Mouse (Mus musculus) embryo, embryonic 11 days (tissue): ENCODE data around the gene Cpne4.

Experiments
- DNase-seq: peaks from one replicate; pipeline ENCODE4 v3.0.0-alpha.2; 2015

Cpne4 gene

DNA sequence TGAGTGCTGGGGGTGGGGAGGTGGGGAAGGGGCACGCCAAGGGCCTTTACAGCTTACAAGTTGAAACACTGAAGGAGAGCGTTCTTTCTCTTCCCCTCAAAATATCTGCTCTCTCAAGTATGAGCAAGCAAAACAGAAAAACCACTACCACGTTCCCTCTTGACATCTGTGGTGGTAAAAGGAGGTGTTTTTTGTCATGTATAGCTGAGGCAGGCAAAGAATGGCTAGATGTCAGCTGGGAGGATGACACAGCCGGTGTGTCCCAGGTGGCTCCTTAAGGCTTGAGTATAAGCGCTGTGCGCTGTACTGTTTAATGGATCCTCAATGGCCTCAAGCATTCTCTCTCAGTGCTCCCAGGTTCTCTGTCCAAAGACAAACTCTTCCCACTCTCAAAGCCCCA lies 331.5 kb downstream of the Cpne4 start:
- no peak for DNase-seq

DNA sequence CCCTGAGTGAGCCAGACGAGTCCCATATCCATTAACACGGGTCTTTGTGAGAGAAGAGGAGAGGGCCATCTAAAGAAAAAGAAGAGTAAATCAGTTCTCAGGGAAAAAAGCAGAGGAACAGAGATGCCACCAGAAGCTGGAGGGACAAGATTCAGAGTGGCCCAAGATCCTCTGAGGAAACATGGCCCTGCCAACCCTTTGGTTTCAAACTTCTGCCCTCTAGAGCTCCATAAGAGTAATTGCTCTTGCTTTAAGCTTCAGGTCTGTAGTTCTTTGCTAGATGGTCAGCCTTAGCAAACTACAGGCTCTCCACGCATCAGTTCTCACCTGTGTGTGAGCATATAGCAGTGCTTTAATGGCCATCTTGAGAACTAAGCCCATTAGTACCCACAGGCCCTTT lies 343.4 kb downstream of the Cpne4 start:
- DNase-seq: no peak

DNA sequence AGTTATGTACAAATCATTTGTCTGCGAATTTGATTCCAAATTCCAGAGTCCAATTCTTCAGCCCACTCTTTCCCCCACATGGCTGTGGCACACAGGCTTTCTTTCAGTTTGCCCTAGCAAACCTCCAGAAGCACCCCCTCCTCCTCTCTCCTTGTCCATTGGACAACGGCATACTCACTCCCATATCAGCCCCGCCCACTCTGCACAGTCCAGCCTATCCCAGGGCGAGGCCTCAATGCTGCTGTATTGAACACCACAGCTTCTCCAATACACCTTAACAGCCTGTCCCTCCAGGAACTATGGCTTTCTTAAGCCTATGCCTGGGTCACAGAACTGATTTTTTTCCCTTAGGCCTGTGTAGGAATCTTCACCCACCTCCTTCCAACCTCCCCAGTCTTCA lies 348.3 kb downstream of the Cpne4 start:
- DNase-seq: no peak

DNA sequence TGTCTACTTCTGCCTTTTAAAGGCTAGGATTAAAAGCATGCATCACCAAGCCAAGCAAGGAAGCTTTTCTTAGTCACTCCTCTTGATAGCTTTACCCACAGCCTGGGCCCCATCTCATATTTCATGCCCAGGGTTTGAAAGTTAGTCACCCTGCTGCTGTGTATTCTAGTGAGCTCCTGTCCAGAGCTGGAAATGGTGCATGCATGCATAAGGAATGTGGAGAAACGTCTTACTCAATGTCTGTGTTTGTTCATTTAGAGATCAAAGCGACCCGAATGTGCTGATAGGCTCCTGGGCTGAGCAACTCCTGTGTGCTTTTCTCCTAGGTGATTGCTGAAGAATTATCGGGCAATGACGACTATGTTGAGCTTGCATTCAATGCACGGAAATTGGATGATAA lies 354.0 kb downstream of the Cpne4 start:
- peak; percentile 18 for DNase-seq

DNA sequence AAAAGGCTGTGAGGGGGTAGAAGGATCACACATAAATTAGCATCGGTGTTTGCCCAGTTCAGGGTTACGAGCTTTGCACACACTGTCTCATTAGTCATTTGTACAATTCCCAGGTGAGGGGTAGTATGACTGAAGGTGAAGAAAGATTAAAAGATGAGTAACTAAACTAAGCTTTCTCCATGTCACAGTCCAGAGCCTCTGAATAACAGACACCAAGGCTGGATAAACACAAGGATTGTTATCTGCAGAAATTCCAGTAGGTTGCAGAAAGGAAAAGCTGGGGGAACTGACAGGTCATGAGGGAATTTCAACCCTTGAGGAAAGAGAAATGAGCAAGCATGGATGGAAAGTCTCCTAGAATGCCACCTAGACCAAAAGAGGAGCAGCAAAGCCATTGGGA lies 354.7 kb downstream of the Cpne4 start:
- no peak for DNase-seq

DNA sequence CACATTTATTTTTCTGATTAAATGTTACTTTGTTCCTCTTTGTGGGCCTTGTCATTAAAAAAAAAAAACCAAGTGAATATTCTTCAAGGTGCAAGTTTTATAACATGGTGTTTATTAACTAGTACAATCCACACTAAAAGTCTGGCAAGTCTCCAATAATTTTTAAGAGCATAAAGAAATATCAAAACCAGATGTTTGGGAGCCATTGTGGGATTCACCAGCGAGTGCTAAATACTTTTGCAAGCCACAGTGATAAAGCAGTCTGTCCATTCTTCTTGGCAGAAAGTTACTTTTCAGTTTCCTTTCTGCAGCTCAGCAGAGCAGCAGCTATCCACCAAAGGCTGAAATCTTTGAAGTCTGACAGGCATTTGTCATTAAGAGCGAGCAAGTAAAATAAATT lies 365.6 kb downstream of the Cpne4 start:
- peak; percentile 33 for DNase-seq

DNA sequence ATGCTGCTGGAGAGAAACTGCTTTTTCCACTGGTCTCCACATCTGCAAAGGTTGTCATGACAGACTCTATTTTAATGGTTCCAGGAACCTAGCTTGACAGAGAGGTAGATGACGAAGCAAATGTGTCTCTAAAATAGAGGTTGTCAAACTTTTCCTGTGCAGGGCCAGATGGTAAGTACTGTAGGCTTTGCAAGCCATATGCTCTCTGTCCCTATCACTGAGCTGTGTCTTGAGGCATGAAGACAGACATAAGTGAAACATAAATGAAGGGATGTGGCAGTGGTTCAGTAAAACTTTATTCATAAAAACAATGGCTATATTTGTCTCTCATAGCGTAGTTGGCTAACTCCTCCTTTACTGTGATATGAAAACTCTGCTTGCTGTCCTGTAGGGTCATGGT lies 366.2 kb downstream of the Cpne4 start:
- no peak for DNase-seq

DNA sequence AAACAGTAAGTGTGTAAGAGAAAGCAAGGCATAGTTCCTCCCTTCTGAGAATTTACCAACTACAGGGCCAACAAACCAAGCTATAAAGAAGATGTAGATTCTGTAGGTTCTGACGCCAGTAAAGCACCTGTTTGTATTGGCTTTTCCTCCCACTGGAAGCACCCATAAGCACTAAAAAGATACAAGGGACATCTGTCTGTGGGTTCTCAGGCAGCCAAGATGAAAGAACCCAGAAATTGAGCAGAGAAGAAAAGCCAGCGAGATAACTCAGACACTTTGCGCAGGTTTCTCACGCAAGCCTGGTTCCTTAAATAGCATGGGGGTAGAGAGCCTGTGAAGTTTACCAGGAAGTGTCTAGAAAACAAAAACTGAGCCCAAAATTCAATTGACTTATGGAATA lies 374.1 kb downstream of the Cpne4 start:
- DNase-seq: no peak

DNA sequence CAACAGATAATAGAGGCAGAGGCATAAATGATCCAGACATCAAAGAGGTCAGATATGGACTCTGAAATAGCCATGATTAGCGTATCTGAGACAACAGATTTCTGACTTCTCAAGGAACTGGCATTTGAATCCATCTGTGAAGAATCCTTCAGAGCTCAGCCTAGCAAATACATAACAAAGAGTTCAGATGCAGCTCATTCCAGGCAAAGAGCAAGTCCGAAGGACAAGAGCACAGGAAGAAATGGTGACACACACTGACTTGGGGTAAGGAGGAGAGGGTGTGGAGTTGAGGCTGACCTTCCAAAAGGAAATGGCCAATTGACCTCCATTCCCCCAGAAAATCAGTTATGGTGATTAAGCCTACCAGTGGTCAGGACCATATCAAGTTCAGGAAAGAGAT lies 375.0 kb downstream of the Cpne4 start:
- DNase-seq: no peak

DNA sequence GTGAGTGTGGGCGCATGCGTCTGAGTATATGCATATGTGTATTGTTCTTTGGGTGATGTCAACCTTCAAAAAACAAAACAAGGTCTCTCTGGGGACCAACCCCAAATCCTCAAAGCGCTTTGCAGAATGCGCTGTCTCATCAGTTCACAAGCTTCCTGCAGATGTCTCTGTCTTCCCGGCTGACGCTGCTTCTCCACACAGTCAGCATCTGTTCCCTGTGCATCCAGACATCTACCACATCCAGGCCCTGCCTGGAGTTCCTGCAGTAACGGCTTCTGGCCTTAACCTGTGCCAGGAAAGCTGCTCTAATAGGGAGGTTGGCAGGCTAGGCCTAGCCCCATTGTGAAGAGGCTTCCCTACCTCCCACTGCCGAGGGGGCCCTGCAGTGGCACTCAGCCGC lies 381.7 kb downstream of the Cpne4 start:
- DNase-seq: no peak

DNA sequence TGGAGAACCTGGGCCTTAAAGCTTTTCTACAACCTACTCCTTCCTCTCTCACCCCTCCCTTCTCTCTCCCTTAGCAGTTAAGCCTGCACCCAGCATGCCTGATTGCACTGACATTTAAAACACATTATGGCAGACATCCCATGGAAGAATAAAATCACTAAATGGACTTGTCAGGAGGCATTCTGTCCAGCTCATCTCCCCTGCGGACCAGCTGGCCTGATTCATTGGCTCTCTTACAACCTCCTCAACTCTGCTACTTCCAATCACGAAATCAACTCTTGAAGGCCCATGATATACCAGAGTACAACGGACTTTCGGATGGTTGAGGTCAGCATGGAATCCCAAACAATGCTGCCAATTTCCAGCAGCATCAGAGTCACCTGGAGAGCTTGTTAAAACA lies 393.3 kb downstream of the Cpne4 start:
- no peak for DNase-seq

DNA sequence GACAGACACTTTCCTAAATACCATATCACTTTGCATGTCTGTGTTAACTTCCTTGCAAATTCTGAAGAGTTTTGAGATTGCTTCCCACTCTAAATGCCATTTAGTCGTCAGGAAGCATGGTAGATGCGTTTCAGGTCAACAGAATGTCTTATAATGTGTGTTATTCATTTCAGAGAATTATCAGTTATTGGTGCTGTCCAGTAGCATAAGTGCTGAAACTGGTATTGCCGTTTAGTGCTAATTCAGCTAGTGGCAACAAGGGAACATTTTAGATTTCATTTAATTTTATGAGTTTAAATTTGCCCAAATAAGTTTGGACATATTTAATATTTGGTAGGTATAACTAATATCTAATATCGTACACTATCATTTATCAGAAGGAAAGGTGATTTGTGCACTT lies 403.5 kb downstream of the Cpne4 start:
- peak; percentile 35 for DNase-seq

DNA sequence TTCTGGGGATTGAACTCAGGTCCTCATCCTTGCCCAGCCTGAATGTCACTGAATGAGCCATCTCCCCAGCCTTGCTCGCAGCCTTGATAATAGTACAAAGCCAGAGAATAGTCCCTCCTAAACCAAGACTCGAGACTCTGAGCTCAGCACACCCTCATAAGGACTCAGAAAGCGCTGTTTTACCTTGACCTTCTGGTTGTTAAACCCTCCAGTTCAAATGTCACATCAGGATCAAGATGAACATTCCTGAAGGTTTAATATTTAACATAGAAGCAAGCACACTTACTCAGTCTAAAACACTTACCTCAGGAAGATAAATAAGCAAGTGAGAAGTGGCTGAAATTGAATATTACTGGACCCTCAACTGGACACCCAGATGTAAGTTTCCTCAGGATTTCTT lies 405.1 kb downstream of the Cpne4 start:
- DNase-seq: no peak

DNA sequence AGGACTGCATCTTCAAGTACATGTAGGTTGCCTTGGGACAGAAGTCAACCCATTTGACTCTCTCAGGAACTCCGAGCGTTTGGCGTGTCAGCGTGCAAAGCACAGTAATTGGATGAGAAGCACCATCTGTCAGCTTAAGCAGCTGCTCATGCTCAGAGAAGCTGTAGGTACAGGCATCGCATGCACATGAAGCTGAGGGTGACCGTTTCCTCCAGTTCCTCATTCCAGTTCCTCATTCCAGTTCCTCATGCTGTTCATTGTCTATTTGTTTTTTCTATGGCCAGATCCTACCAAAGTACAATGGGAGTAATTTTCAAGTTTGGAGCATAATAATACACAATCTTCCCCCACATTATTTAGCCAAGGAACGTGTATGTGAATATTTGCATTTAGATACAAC lies 425.7 kb downstream of the Cpne4 start:
- no peak for DNase-seq

DNA sequence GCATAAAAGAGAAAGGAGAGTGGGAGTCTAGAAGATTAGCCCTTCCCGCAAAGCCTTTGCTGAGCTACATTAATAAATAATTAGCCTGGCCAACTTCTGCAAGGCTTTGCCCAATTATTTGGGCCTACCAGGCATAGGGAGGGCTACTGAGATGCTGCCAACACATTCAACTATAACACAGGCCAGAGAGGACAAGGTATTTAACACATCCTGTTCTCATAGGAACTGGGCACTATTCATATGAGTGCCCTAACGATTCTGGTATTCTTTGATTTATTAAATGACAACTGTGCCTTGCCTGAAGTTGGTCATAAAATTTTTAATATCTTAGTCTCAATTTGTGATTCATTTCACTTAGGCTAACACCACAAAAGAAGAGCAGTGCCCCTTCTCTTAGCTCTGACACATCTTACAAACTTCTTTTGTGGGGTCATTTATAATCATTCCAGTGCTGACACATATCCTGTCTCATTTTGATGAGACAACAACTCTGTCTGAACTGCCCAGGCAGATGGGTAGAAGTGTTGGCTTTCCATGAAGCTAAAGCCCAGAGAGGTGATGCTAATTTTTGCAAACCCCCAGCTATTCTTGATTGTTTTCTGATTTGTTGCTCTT lies 435.0 kb downstream of the Cpne4 start:
- DNase-seq: no peak

DNA sequence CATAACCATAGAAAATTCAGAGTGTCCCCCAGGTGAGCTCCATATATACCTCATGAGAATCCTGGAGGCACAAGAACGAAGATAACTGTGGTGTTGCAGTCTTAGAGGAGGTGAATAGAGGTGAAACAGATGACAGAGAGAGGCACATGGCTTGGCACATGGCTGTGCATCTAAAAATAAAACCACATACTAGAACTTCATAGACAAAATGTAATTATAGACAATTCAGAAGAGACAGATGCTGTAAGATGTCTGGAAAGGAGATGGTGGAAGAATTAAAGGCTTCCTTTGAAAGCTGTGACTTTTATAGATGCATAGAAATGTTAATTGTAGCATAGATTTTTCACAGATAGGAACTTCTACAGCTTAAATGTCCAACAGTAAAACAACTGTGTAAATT lies 451.1 kb downstream of the Cpne4 start:
- no peak for DNase-seq

DNA sequence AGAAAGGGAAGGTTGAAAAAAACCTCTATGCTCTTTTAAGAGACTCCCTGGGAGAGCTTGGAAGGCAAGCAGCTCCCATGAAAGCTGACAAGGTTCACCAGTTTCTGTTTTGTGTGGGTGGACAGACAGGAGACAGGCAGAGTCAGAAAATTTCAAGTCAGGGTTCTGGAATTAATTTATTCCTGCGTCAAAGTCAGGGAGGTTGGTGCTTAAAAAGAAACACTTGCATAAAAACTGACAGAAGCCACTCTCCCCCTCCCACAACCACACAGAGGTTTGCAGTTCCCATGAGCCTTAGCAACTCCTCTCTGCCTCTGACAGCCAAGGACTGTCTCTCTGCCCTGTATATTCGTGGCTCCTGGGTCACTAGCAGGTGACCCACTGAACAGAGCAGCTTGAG lies 463.6 kb downstream of the Cpne4 start:
- DNase-seq: no peak

DNA sequence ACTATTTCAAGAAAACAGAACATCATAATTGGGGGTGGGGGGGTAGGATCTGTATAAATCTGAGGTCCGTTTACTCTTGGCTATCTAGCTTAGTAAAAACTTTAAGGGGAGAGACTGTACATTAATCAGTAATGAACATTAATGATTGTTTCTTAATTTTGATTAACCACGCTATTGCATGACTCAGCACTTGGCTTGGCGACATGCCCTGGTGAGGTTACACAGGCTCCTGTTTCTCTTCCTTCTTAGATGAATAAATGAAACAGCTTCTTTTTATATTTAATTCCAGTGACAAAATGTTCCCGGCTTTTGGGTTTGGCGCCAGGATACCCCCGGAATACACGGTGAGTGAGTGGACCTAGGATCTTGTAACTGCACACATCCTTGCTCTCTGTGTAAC lies 471.1 kb downstream of the Cpne4 start:
- DNase-seq: no peak

DNA sequence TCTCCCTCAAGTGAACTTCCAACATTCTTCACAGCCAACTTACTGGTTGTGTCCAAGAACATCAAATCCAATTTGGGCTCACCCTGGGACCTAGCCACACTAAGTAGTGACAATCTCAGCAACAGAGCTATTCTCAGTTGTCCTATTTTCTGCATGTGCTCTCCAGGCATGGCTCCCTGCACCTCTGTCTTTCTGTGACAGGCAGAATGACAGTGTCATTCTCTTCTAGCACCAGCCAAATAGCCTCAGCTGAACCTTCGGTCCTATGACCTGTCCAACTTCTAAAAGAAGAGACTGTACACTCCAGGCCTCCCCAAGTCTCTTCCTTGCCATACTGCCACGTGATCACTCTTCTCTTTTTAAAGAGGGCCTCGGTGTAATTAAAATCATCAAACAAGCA lies 481.2 kb downstream of the Cpne4 start:
- no peak for DNase-seq

DNA sequence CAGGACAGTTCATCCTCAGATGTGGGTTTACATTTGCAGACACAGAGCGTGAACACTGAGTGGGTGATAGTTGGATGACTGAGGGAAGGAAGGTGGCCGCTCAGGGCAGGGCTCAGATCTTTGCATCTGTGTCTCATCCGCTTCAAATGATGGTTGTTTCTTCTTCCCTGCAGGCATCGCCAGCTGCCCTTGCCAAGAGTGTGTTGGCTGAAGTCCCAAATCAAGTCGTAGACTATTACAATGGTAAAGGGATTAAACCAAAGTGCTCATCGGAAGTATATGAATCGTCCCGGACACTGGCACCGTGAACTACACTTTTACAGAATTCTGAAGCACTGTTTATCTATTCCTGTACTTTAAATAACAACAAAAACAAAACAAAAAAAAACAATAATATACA lies 485.5 kb downstream of the Cpne4 start:
- no peak for DNase-seq

DNA sequence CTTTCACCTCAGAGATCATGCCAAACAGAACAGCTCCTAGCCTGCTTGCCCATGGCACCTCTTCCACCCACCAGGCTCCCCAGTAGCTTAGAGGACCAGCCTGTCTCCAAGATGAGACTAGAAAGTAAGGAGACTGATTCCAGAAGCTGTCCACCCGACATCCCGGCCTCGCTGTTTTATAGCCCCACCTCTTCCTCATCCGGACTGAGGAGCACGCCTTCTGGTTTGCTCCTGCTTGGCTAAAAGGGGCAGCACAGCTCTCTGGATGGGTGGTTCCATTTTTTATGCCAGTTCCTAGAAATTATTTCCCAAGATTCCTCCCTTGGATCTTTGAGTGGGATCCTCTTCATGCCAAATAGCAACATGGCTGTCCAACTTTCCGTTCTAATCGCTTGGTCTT lies 486.6 kb downstream of the Cpne4 start:
- DNase-seq: no peak

DNA sequence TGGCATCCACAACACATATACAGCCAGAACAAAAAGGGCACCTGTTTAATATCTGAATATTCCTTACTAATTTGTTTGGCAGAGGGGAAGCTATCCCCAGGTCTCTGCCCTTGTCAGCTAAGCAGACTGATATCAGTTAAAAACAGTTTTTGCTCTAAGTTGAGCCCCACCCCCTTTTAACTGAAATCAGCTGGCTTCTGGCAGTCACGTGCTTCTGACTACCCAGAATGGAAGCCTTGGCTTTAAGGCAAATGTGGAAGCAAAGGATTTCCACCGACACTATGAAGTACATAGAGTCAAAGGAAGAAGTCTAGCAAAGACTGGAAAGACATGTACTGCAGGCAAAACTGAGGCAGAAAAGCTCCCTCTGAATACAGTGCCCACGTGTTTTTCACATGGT lies 490.8 kb downstream of the Cpne4 start:
- DNase-seq: no peak

DNA sequence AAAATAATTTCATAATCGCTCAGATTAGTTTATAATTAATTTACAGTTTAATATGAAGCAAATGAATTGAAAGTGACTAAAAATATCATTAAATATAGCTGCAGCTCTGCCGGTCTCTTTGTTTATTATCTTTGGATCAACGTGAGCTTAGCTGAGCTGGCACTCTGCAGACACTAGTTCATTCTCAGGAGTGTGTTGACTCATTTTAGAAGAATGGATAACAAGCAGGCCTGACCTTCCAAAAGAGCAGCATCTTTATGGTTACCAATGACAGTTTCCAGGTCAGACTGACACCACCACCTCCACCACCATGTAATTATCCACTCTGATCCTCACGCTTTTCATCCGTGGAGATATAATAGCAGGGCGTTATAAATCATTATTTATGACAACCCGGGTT lies 498.9 kb downstream of the Cpne4 start:
- DNase-seq: no peak

DNA sequence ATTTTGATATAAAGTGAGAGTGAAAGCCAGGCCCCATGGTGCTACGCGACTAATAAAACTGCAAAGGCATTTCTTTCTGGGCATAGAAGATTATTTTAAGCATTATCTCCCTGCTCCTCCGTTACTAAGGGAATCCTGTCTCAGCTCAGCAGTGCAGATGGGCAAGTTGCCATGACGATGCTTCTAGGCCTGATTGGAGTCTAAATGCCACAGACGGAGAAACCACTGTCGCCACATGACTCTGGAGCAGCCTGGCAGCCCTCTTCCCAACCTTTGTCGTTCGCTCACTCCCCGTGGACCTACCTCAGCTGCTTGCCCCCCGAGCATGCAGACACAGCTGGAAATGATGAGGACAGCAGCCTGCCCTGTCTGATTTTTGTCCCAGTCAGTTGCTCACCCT lies 501.3 kb downstream of the Cpne4 start:
- no peak for DNase-seq

DNA sequence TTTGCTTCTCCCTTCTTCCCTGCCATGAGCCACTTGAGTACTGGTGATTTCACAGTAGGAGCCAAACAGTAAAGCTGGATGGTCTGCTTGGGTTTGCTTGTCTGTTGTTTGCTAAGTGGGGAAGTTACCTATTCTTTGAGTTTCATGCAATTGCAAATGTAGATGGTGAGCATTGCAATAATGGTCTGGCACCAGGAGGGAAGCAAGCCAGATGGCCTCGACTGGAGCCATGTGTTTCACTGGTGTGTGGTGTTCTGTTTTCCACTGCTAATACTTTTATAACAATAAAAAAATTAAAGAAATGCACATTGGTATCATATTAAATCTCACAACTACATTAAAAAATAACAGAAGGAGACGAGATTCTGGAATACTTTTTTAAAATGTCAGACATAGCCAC lies 502.6 kb downstream of the Cpne4 start:
- no peak for DNase-seq

DNA sequence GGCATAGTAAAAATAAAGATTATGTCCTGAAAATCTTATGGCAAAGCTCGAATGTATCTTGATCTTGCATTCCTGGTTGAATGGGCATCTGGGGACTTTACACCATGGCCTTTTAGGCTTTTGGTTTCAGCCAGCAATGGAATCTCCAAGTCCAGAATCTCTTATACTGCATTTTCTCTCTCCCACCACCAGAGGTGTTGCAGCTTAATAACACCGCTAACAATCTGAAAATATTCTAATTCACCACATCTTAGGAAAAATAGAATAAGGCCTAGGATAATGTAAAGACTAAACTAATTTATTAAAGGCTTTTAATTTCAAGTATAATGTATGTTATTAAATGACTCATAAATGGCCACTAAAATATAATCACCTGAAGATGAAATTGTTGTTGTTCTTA lies 503.2 kb downstream of the Cpne4 start:
- no peak for DNase-seq
